Mouse (Mus musculus) liver, adult 2 months (tissue): ENCODE data around the gene Hist2h3c2. TPM values are rescaled to one million over a fixed set of nuclear protein-coding genes. Genes with fewer than 3 reads are reported as not detected.
"Not testable (repeated sequence)": the region's sequence is repeated elsewhere in the genome, so short reads cannot be mapped to it uniquely, and the experiment has no call there.

Experiments used
- DNase-seq: peaks from one replicate; pipeline ENCODE4 v3.0.0-alpha.2; 2011; ENCODE audit warnings: low read depth, low spot score; ENCODE audit errors: extremely low read depth
- H3K27ac ChIP-seq: fragments of 200-500 bp; replicated peaks from 2 replicates; pipeline ENCODE4 v1.5.1; 2012; ENCODE audit warnings: low read depth, mild to moderate bottlenecking, control low read depth, inconsistent platforms, low read length; ENCODE audit not compliant: insufficient read depth
- H3K27me3 ChIP-seq: fragments of 200-500 bp; 2 replicates; pipeline ENCODE4 v1.6.1; 2012; ENCODE audit warnings: mild to moderate bottlenecking, moderate library complexity, low read length, inconsistent platforms; ENCODE audit not compliant: control insufficient read depth, insufficient read depth
- H3K36me3 ChIP-seq: fragments of 200-500 bp; 2 replicates; pipeline ENCODE4 v1.6.1; 2012; ENCODE audit warnings: low read length, inconsistent platforms; ENCODE audit not compliant: control insufficient read depth, insufficient read depth
- H3K4me1 ChIP-seq: fragments of 200-500 bp; 2 replicates; pipeline ENCODE4 v1.6.1; 2011; ENCODE audit warnings: low read length; ENCODE audit not compliant: control insufficient read depth, insufficient read depth
- H3K4me3 ChIP-seq: fragments of 200-500 bp; 2 replicates; pipeline ENCODE4 v1.5.1; 2011; ENCODE audit warnings: low read depth, mild to moderate bottlenecking, control low read depth, low read length, moderate library complexity; ENCODE audit not compliant: insufficient read depth
- H3K79me2 ChIP-seq: fragments of 200-500 bp; 2 replicates; pipeline ENCODE4 v1.6.1; 2012; ENCODE audit warnings: inconsistent platforms, mild to moderate bottlenecking, low read length, moderate library complexity; ENCODE audit not compliant: control insufficient read depth, insufficient read depth
- H3K9ac ChIP-seq: fragments of 200-500 bp; 2 replicates; pipeline ENCODE4 v1.6.1; 2012; ENCODE audit warnings: low read depth, mild to moderate bottlenecking, control low read depth, inconsistent platforms, low read length
- CTCF ChIP-seq: fragments of 200-500 bp; IDR thresholded peaks from 2 replicates; pipeline ENCODE4 v1.5.1; 2011; ENCODE audit warnings: low read depth, low read length, control low read depth
- POLR2A ChIP-seq: fragments of 200-500 bp; IDR thresholded peaks from 2 replicates; pipeline ENCODE4 v1.6.1; 2011; ENCODE audit warnings: low read length, control low read depth; ENCODE audit not compliant: insufficient read depth; ENCODE audit errors: extremely low read depth
- WGBS: fragments of 180-500 bp; shearing (Covaris S2); methylation state at CpG from one replicate; pipeline ENCODE4 v1.1.7; 2018; 5-methylcytosine and 5-hydroxymethylcytosine counted together
- polyA plus RNA-seq: library from polyadenylated mRNA; depleted of rRNA; stranded (reverse); fragments of >200 nt; gene quantifications from 2 replicates; pipeline ENCODE4 v1.2.3, GENCODE M21; 2012; rRNA removed
- total RNA-seq: library from RNA; depleted of rRNA; stranded (reverse); fragments of >200 nt; gene quantifications from 2 replicates; pipeline ENCODE4 v1.2.3, GENCODE M21; 2014; rRNA removed

Gene Hist2h3c2
- 3.5 and 8.3 TPM in 2 replicates for total RNA-seq
- 8.6 and 22.4 TPM in 2 replicates for polyA plus RNA-seq

DNA sequence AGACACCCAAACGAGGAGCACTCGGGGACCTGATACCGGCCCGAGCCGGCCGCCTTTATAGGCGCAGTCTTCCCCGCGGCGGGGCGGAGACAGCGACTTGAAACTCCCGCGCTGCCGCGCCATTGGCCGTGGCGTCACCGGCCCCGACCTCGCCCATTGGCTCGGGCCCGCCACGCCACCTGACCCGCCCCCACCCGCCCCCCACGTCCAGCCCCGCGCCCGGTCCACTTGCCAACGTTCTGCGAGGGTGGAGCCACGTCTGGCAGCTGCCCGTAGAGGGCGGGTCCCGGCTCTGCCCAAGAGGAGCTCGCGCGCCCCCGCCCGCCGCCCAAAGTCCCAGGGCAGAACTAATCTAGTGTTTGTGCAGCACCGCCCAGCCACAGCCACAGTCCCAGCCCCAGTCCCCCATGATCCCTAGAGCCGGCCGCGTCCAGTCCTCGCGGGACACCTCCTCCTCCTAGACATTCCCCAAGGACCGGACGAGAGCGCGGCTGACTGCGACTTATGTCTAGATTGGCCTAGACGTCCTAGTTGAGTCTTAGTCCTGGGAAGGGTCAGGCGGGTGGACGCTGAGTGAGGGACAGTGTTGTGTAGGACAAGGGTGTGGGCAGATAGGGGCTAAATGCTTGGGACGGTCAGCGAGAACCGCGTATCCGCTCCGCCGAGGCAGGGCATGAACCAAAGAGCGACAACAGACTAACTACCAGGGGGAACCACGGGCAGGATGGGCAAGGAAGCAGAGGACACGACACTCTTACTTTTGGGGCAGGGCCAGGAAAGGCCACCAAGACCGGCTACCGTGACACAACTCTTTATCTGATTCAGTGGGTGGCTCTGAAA lies at the start of gene Hist2h3c2:
TSS of gene Hist2h3c2 (minus strand) at position 174 of the 840 bp plus-strand sequence.
- not testable (repeated sequence) for H3K27me3 ChIP-seq, H3K79me2 ChIP-seq, H3K36me3 ChIP-seq, H3K4me1 ChIP-seq, DNase-seq
- H3K27ac ChIP-seq = peak within 1 kb of the TSS; percentile 87
- H3K4me3 ChIP-seq = peak within 1 kb of the TSS; percentile 83
- under 1% methylated on average over 21 of the region's 68 CpGs for WGBS
- peak within 1 kb of the TSS; percentile 88 for H3K9ac ChIP-seq

DNA sequence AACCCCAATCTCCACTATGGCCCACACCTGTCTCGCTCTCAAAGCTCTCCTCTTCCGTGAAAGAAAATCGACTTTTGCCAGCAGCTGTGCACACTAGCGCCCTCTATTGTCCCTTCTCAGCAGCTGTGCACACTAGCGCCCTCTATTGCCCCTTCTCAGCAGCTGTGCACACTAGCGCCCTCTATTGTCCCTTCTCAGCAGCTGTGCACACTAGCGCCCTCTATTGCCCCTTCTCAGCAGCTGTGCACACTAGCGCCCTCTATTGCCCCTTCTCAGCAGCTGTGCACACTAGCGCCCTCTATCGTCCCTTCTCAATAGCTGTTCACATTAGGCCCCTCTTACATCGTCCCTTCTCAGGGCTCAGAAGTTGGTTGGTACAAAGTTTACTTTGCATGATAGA lies 48.4 kb upstream of the Hist2h3c2 start:
- H3K9ac ChIP-seq, H3K27me3 ChIP-seq, H3K36me3 ChIP-seq, H3K4me3 ChIP-seq, DNase-seq, H3K27ac ChIP-seq, H3K79me2 ChIP-seq, H3K4me1 ChIP-seq: not testable (repeated sequence)
- peak; percentile 69 for TF ChIP-seq CTCF
- whole genome bisulfite sequencing = 90% methylated on average over 11 of the region's 11 CpGs

DNA sequence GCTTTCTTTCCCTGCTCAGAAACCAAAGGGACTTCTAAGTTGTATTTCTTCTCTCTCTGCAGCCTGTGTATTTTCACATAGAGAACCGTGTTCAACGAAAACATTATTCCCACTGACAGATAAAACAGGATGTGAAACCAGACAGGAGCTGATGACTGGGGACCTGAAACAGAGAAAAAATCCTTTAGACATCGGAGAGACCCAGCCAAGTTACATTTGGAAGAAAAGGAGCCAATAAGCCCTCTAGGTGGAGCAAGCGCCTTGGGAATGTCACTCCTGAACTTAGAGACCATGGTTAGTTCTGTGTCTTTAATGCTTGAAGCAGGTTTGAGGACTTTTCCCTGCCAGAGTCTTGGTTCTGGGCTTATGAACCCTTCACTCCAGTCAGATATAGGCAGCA lies 45.5 kb upstream of the Hist2h3c2 start:
- no peak overlapping the region for H3K9ac ChIP-seq
- no peak overlapping the region for H3K27ac ChIP-seq
- no peaks in the 10 kb centered on the region for H3K79me2 ChIP-seq
- WGBS = 28% methylated on average over 4 of the region's 4 CpGs
- TF ChIP-seq CTCF = no peak
- no peak for TF ChIP-seq POLR2A
- no peak overlapping the region for H3K4me3 ChIP-seq
- DNase-seq = no peak
- H3K27me3 ChIP-seq = peaks cover 5% of the 10 kb centered on the region
- H3K4me1 ChIP-seq = no peaks in the 10 kb centered on the region
- H3K36me3 ChIP-seq = no peaks in the 10 kb centered on the region

DNA sequence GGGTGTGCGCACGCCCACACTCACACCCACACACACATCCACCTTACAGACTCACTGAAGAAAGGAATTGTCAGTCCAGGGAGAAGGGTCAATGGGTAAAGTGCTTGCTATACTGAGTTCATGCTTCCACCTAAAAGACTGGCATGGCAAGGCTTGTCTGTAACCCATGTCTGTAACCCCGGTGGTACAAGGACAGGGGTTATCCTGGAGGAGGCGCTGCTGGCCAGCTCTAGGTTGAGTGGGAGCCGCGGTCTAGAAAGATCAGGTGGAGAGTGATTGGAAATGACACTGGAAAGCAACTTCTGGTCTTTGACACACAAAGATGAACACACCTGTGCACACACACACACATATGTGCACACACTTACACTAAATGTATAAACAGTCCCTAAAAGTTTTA lies 41.7 kb upstream of the Hist2h3c2 start:
- Histone ChIP-seq H3K27me3 (peaks cover 5% of the 10 kb centered on the region), H3K27ac (no peak overlapping the region), H3K4me1 (no peaks in the 10 kb centered on the region), H3K4me3 (no peak overlapping the region), H3K36me3 (no peaks in the 10 kb centered on the region), H3K9ac (no peak overlapping the region), H3K79me2 (no peaks in the 10 kb centered on the region)
- TF ChIP-seq CTCF = no peak
- TF ChIP-seq POLR2A = no peak
- WGBS = 76% methylated on average over 6 of the region's 6 CpGs
- DNase-seq = no peak

DNA sequence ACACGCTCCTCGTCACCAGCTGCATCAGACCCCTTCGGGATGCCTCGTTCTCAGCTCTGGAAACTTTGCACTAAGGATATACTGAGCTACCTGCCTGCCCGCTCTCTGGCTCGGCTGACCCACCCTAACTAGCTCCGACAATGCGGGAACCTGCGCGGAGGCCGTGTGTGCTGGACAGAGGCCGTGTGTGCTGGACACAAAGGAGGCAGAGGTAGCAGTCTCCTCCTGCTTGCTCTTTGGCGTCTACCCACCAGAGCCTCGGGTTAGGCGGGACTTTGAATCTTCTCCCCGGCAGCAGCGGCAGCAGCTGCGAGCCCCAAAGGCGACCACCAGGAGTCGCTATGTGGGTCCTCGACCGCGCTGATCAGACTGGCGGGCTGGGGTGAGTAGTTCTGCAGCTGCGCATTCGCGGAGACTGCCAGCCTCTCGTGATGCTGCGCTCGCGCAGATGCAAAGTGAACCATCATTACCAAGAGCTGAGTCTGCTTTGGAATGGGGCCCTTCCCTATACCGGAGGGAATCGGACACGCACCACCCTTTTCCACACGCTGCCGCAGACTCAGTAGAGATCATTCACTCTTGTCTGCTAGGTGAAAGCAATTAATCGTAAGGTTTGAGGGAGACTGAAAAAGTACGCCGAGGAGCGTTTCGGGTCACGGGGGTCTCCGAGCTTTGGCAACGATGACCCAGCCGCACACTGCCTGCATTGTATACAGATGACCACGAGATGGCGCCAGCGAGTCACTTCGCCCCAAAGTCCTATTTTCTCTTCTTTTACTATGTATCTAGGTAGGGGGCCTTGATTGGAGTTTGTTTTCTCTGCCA lies 39.1 kb upstream of the Hist2h3c2 start:
- WGBS = 2% methylated on average over 49 of the region's 49 CpGs

DNA sequence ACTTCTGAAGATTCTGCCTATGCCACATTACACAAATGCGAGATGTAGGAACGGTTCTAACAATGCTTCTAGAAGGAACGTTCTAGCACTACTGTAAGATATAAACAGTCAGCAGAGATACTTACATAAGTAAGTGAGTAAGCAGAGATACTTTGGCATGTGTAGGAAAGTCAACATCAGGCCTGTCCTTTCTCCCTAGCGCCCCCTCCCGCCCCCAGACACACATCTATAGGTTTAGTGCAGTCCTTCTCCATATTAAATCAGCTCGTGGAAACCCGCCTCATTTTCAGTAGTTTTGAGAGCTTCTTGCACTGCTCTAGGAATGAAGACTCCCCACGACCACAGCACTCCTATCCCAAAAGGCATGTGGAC lies 38.5 kb upstream of the Hist2h3c2 start:
- no peak for DNase-seq
- no peak overlapping the region for H3K9ac ChIP-seq
- H3K4me3 ChIP-seq = no peak overlapping the region
- no peaks in the 10 kb centered on the region for H3K79me2 ChIP-seq
- H3K27me3 ChIP-seq = no peaks in the 10 kb centered on the region
- no peak for TF ChIP-seq CTCF
- no peak for TF ChIP-seq POLR2A
- H3K36me3 ChIP-seq = no peaks in the 10 kb centered on the region
- no peaks in the 10 kb centered on the region for H3K4me1 ChIP-seq
- no peak overlapping the region for H3K27ac ChIP-seq
- 33% methylated on average over 8 of the region's 8 CpGs for WGBS

More for the DNA sequence above, 39.1 kb upstream of the Hist2h3c2 start:
- peak overlapping the region; percentile 26 for H3K9ac ChIP-seq
- no peaks in the 10 kb centered on the region for H3K36me3 ChIP-seq
- no peaks in the 10 kb centered on the region for H3K4me1 ChIP-seq
- peak overlapping the region; percentile 57 for H3K4me3 ChIP-seq
- no peaks in the 10 kb centered on the region for H3K79me2 ChIP-seq
- H3K27ac ChIP-seq = no peak overlapping the region
- DNase-seq = peak; percentile 46
- peak; percentile 90 for TF ChIP-seq CTCF
- TF ChIP-seq POLR2A = no peak
- no peaks in the 10 kb centered on the region for H3K27me3 ChIP-seq
